ENCODE assay signal across 23 mouse cellular contexts in genomic region chr5:113626352-113626751, GRCm38 (mm10). TPM values are rescaled to one million over a fixed set of nuclear protein-coding genes. Genes with fewer than 3 reads are reported as not detected.
DNase-seq lines count a peak whose midpoint lies in the region; ATAC-seq lines count a peak whose summit lies in the region.
"Had no signal": no experiment of that assay in that cellular context is flagged by ENCODE, and none has a peak within 500 bp of the region (broad histone marks: within the 10 kb centered on the region; RNA-seq: fewer than 3 reads in every experiment).

No protein-coding gene starts in this region.

- H3K4me3 ChIP-seq in liver, embryonic 11.5 days (ENCODE audit: low read depth, low read length), result no peak overlapping the region
- H3K4me3 ChIP-seq: embryonic facial prominence, embryonic 12.5 days; erythroblast, embryonic 14.5 days; gastrocnemius, adult 2 months; heart, embryonic 15.5 days; layer of hippocampus, adult 2 months; liver, embryonic 12.5 days; midbrain, embryonic 12.5 days had no signal

- no peak overlapping the region for H3K4me2 ChIP-seq in liver, embryonic 11.5 days
- H3K4me2 ChIP-seq: embryonic facial prominence, embryonic 12.5 days; heart, embryonic 15.5 days; liver, embryonic 12.5 days; midbrain, embryonic 12.5 days had no signal

- H3K36me3 ChIP-seq in liver, embryonic 11.5 days (ENCODE audit: control insufficient read depth, insufficient read depth, low read length), result no peaks in the 10 kb centered on the region
- H3K36me3 ChIP-seq: embryonic facial prominence, embryonic 12.5 days; heart, embryonic 15.5 days; liver, embryonic 12.5 days; midbrain, embryonic 12.5 days had no signal

- peak; percentile 18 for DNase-seq in retina, postnatal 1 day
- DNase-seq in retina, embryonic 14.5 days (ENCODE audit: low spot score), result no peak
- DNase-seq in fibroblast of lung, adult 2 months (ENCODE audit: low read depth), result peak; percentile 62
- DNase-seq in lung, postnatal 4 days, result peak; percentile 47 to 59
- no peak for DNase-seq in liver
- no peak for DNase-seq in heart, adult 18-20 months
- no peak for DNase-seq in liver, embryonic 11.5 days (ENCODE audit: low spot score)
- DNase-seq: adrenal gland, postnatal 14 days; cerebellum, adult 9-11 months; gastrocnemius, adult 2 months; kidney, adult 2 months; kidney, postnatal 14 days; right cerebral cortex, postnatal 25 days had no signal

- H3K4me1 ChIP-seq in liver, embryonic 11.5 days (replicated peaks; ENCODE audit: control insufficient read depth, insufficient read depth, low read length), result peaks cover 3% of the 10 kb centered on the region; the same call in 1 of the 2 replicates
- H3K4me1 ChIP-seq: liver, embryonic 12.5 days had no signal

- no peaks in the 10 kb centered on the region for H3K9me3 ChIP-seq in liver, embryonic 11.5 days (ENCODE audit: control insufficient read depth, low read length)
- H3K9me3 ChIP-seq: embryonic facial prominence, embryonic 12.5 days; heart, embryonic 15.5 days; liver, embryonic 12.5 days; midbrain, embryonic 12.5 days had no signal

- WGBS in liver, embryonic 11.5 days, result 65% methylated on average over 8 of the region's 8 CpGs

- no peaks in the 10 kb centered on the region; the same call in 1 of the 2 replicates for H3K27me3 ChIP-seq in liver, embryonic 11.5 days (replicated peaks; ENCODE audit: control insufficient read depth, insufficient read depth, low read length)
- H3K27me3 ChIP-seq: embryonic facial prominence, embryonic 12.5 days had no signal

- no peak overlapping the region for H3K9ac ChIP-seq in liver, embryonic 11.5 days (ENCODE audit: low read depth, low read length)
- H3K9ac ChIP-seq: embryonic facial prominence, embryonic 12.5 days; heart, embryonic 15.5 days; liver, embryonic 12.5 days; midbrain, embryonic 12.5 days had no signal

- H3K27ac ChIP-seq in liver, embryonic 11.5 days (ENCODE audit: low read depth, low read length), result no peak overlapping the region
- H3K27ac ChIP-seq: embryonic facial prominence, embryonic 12.5 days; gastrocnemius, adult 2 months; heart, embryonic 15.5 days; layer of hippocampus, adult 2 months; liver, embryonic 12.5 days; macrophage; midbrain, embryonic 12.5 days had no signal

- no peak for ATAC-seq in liver, embryonic 11.5 days (replicated peaks; ENCODE audit: low FRiP score)
- ATAC-seq: activated CD4-positive, CD25-positive, alpha-beta regulatory T cell, adult 4 months; CD4-positive, CD25-positive, alpha-beta regulatory T cell, adult 4 months; forebrain, embryonic 16.5 days; liver, embryonic 12.5 days had no signal

RNA-seq across cellular contexts. Expression of gene Cmklr1, which starts 23.9 kb away (rescaled TPM):
- total RNA-seq in heart, adult 18-20 months (2021), result 10 to 100 TPM; 21.3 to 22.3 TPM
- polyA plus RNA-seq in liver, embryonic 11.5 days (2014; fragmentation: Nextera tagmentation; extraction: Ambion mirVana), result 2.5 and 2.6 TPM in 2 replicates
- polyA plus RNA-seq: activated CD4-positive, CD25-positive, alpha-beta regulatory T cell, adult 4 months; CD4-positive, CD25-positive, alpha-beta regulatory T cell, adult 4 months; erythroblast, embryonic 14.5 days had no signal

Comparison
In these comparisons a context has a peak if more than half of its experiments do, and no peak if none do; other contexts are left out.
1. DNase-seq: peak in retina, postnatal 1 day (single experiment), fibroblast of lung, adult 2 months (single experiment) and lung, postnatal 4 days (2 of 2); none in retina, embryonic 14.5 days (single experiment), liver (single experiment), heart, adult 18-20 months (0 of 2) and liver, embryonic 11.5 days (single experiment).